Mouse (Mus musculus) testis, adult 10 weeks (tissue): Measurements from ENCODE around the gene Gm12248. TPM values are rescaled to one million over a fixed set of nuclear protein-coding genes. Genes with fewer than 3 reads are reported as not detected.

Experiments used
- polyA plus RNA-seq: library from polyadenylated mRNA; stranded (reverse); fragments of 350-450 nt; fragmentation: Illumina TruSeq; extraction: RNeasy Lipid Tissue Mini Kit (QIAGEN cat#74804); gene quantifications from one replicate; pipeline ENCODE4 v1.2.3, GENCODE M21; 2014; ENCODE audit warnings: low read depth, low replicate concordance

The Gm12248 gene
- polyA plus RNA-seq = not detected

DNA sequence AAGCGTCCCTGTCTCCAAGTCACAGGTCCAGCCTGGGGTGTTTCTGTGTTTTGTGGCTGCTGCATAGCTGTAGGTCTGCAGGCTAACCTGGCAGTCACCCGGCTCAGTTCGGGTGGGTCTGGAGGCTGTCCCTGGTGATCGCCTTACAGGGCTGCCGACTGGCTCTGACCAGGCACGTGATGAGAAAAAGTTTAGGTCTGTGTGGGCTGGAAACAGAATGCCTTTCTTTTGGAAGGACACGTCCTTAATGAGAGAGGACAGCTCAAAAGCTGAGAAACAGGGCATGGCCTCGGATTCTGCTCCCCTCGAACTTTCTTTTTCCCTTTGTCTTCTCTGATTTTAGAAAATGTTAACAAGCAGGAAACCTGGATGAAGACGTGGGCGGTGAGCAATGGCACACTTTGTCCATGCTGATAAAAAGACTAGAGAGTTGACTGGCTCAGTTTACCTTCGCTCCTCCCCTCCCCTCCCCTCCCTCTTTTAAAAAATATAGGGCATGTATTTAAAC is at the start of gene Gm12248:
Gm12248 (minus strand) TSS at position 114 of the 508 bp plus-strand sequence.

DNA sequence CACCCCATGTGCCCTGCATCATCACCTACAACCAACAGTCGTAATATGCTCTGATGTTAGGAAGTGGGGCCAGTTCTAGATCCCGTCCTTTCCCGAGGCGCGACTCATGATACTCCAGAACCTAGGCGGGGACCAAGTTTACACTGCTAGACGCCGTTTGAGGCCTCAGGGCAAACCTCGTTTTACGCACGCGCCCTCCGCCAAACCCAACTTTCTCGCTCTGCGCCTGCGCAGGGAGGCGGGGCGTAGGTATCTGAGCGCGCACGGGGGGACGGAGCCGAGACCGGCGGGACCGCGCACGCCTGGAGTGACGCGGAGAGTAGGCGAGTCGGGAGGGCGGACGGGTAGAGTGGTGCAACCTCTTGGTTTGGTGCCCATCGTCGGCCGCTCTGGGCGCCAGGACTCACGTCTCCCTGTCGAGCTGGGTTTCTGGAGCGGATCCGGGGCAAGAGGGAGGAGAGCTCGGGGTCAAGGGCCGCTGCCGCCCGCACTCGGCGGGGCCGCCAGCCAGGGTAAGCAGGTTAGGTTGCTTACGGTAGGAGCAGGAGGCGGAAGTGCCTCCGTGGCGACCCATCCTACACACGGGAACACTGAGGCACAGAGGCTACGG is 10.9 kb upstream of the Gm12248 start, which contains the start of gene Cnot8:
Cnot8 (plus strand) TSS at position 457 of the 610 bp plus-strand sequence.

Other genes starting within 250 kb of the Gm12248 start
- gene Larp1, start 84.1 kb downstream of the Gm12248 start, polyA plus RNA-seq = 77.2 TPM
- 13.3 TPM for gene Cnot8, start 11.0 kb upstream of the Gm12248 start, polyA plus RNA-seq
- 18.3 TPM for gene Gemin5, start 75.4 kb upstream of the Gm12248 start, polyA plus RNA-seq
- 49.8 TPM for gene Mrpl22, start 78.5 kb upstream of the Gm12248 start, polyA plus RNA-seq
- 1.3 TPM for gene Igtp, start 106.4 kb upstream of the Gm12248 start, polyA plus RNA-seq
- gene Irgm2, start 106.5 kb upstream of the Gm12248 start, polyA plus RNA-seq = 1.9 TPM
- 0.41 TPM for gene 4930438A08Rik, start 181.7 kb upstream of the Gm12248 start, polyA plus RNA-seq
- 0.83 TPM for gene Zfp692, start 213.9 kb upstream of the Gm12248 start, polyA plus RNA-seq
- gene Zfp672, start 237.2 kb upstream of the Gm12248 start, polyA plus RNA-seq = 116 TPM
- 0.55 TPM for gene Sh3bp5l, start 237.6 kb upstream of the Gm12248 start, polyA plus RNA-seq